Mouse (Mus musculus) hindbrain, embryonic 15.5 days (tissue): ENCODE results near the gene Fbxo34. TPM values are rescaled to one million over a fixed set of nuclear protein-coding genes. Genes with fewer than 3 reads are reported as not detected.
A peak's percentile ranks its signal among the peaks of the same experiment; 100 is the strongest.
"Not testable (repeated sequence)": the region's sequence is repeated elsewhere in the genome, so short reads cannot be mapped to it uniquely, and the experiment has no call there.

Experiments used
- ATAC-seq: fragments of 200-750 bp; cut with Nextera tagmentation; 2 replicates; pipeline ENCODE4 v1.8.0; 2017; ENCODE audit warnings: low read depth, moderate number of reproducible peaks, moderate TSS enrichment; ENCODE audit not compliant: low FRiP score
- H3K27ac ChIP-seq: fragments of 300-500 bp; sonication (generic); replicated peaks from 2 replicates; pipeline ENCODE4 v1.5.1; 2015; ENCODE audit warnings: mild to moderate bottlenecking, inconsistent platforms
- H3K27me3 ChIP-seq: fragments of 300-500 bp; sonication (generic); 2 replicates; pipeline ENCODE4 v1.6.1; 2015; ENCODE audit warnings: control low read depth, inconsistent platforms
- H3K36me3 ChIP-seq: fragments of 300-500 bp; sonication (generic); 2 replicates; pipeline ENCODE4 v1.6.1; 2015; ENCODE audit warnings: control low read depth, inconsistent platforms
- H3K4me1 ChIP-seq: fragments of 300-500 bp; sonication (generic); replicated peaks from 2 replicates; pipeline ENCODE4 v1.6.1; 2015; ENCODE audit warnings: control low read depth, inconsistent platforms
- H3K4me2 ChIP-seq: fragments of 300-500 bp; sonication (generic); 2 replicates; pipeline ENCODE4 v1.6.1; 2015; ENCODE audit warnings: moderate library complexity, mild to moderate bottlenecking, inconsistent platforms
- H3K4me3 ChIP-seq: fragments of 300-500 bp; sonication (generic); 2 replicates; pipeline ENCODE4 v1.5.1; 2015; ENCODE audit warnings: mild to moderate bottlenecking, inconsistent platforms
- H3K9ac ChIP-seq: fragments of 300-500 bp; sonication (generic); 2 replicates; pipeline ENCODE4 v1.6.1; 2015; ENCODE audit warnings: inconsistent platforms
- H3K9me3 ChIP-seq: fragments of 300-500 bp; sonication (generic); 2 replicates; pipeline ENCODE4 v1.6.1; 2016; ENCODE audit warnings: control low read depth, inconsistent platforms
- WGBS: fragments of 180-500 bp; shearing (Covaris S2); methylation state at CpG from one replicate; pipeline ENCODE4 v1.1.7; 2015; 5-methylcytosine and 5-hydroxymethylcytosine counted together
- polyA plus RNA-seq: library from polyadenylated mRNA; unstranded; fragments of >200 nt; fragmentation: Nextera tagmentation; extraction: Ambion mirVana; gene quantifications from 2 replicates; pipeline ENCODE4 v1.2.1, GENCODE M21; 2015

Fbxo34 gene
- polyA plus RNA-seq, 1 experiment from 2014 or later = 31.4 TPM

- H3K36me3 ChIP-seq = peaks cover 7% of the 10 kb centered on the region
- no peaks in the 10 kb centered on the region for H3K9me3 ChIP-seq
- H3K27ac ChIP-seq = no peak overlapping the region
- no peak overlapping the region for H3K4me3 ChIP-seq
- H3K9ac ChIP-seq = no peak overlapping the region
- H3K27me3 ChIP-seq = no peaks in the 10 kb centered on the region
- 94% methylated on average over 5 of the region's 5 CpGs for WGBS
- no peak for ATAC-seq
- no peaks in the 10 kb centered on the region for H3K4me1 ChIP-seq
- no peak overlapping the region for H3K4me2 ChIP-seq
These were observed 75.6 kb downstream of the Fbxo34 start for GRCm38 (mm10) chr14:47525861-47526260.

GRCm38 (mm10) chr14:47527833-47528232 is 77.6 kb downstream of the Fbxo34 start:
- Histone ChIP-seq H3K9ac (no peak overlapping the region), H3K36me3 (peaks cover 11% of the 10 kb centered on the region), H3K4me3 (no peak overlapping the region), H3K27me3 (no peaks in the 10 kb centered on the region), H3K4me2 (no peak overlapping the region), H3K27ac (no peak overlapping the region), H3K4me1 (no peaks in the 10 kb centered on the region), H3K9me3 (no peaks in the 10 kb centered on the region)
- WGBS = 97% methylated on average over 2 of the region's 2 CpGs
- no peak for ATAC-seq

GRCm38 (mm10) chr14:47528293-47528692 is 78.1 kb downstream of the Fbxo34 start:
- H3K4me3 ChIP-seq = no peak overlapping the region
- 87% methylated on average over 3 of the region's 3 CpGs for WGBS
- ATAC-seq = no peak

GRCm38 (mm10) chr14:47529019-47529418 is 78.8 kb downstream of the Fbxo34 start:
- Histone ChIP-seq H3K9ac (no peak overlapping the region), H3K4me1 (no peaks in the 10 kb centered on the region; the same call in 1 of the 2 replicates), H3K9me3 (no peaks in the 10 kb centered on the region), H3K4me3 (no peak overlapping the region), H3K27me3 (no peaks in the 10 kb centered on the region), H3K4me2 (no peak overlapping the region), H3K27ac (no peak overlapping the region), H3K36me3 (peaks cover 11% of the 10 kb centered on the region)
- no peak for ATAC-seq
- 45% methylated on average over 8 of the region's 8 CpGs for WGBS

More at GRCm38 (mm10) chr14:47528293-47528692, 78.1 kb downstream of the Fbxo34 start:
- Histone ChIP-seq H3K4me1 (no peaks in the 10 kb centered on the region), H3K27ac (no peak overlapping the region), H3K9me3 (no peaks in the 10 kb centered on the region), H3K36me3 (peaks cover 11% of the 10 kb centered on the region), H3K27me3 (no peaks in the 10 kb centered on the region), H3K4me2 (no peak overlapping the region), H3K9ac (no peak overlapping the region)

- not testable (repeated sequence) for H3K9ac ChIP-seq, H3K4me2 ChIP-seq, H3K4me1 ChIP-seq, H3K9me3 ChIP-seq, H3K4me3 ChIP-seq, H3K27me3 ChIP-seq, ATAC-seq, H3K27ac ChIP-seq
- 94% methylated on average over 12 of the region's 12 CpGs for WGBS
- H3K36me3 ChIP-seq = peaks cover 11% of the 10 kb centered on the region
These were observed 79.4 kb downstream of the Fbxo34 start for GRCm38 (mm10) chr14:47529592-47529991.

GRCm38 (mm10) chr14:47532496-47532895 is 82.3 kb downstream of the Fbxo34 start:
- Histone ChIP-seq H3K9ac (no peak overlapping the region), H3K4me2 (no peak overlapping the region), H3K27me3 (no peaks in the 10 kb centered on the region), H3K9me3 (no peaks in the 10 kb centered on the region), H3K27ac (no peak overlapping the region), H3K4me3 (no peak overlapping the region), H3K4me1 (no peaks in the 10 kb centered on the region; the same call in 1 of the 2 replicates), H3K36me3 (peaks cover 11% of the 10 kb centered on the region; the same call in 1 of the 2 replicates)
- ATAC-seq = no peak
- WGBS = 77% methylated on average over 1 of the region's 1 CpGs

- H3K36me3 ChIP-seq = peaks cover 11% of the 10 kb centered on the region; the same call in 1 of the 2 replicates
- H3K4me2 ChIP-seq = no peak overlapping the region
- no peaks in the 10 kb centered on the region; the same call in 1 of the 2 replicates for H3K4me1 ChIP-seq
- no peak overlapping the region for H3K9ac ChIP-seq
- WGBS = 47% methylated on average over 11 of the region's 11 CpGs
- H3K27ac ChIP-seq = no peak overlapping the region
- no peaks in the 10 kb centered on the region for H3K9me3 ChIP-seq
- no peak overlapping the region for H3K4me3 ChIP-seq
- peak; percentile 81 for ATAC-seq
- no peaks in the 10 kb centered on the region for H3K27me3 ChIP-seq
These were observed 83.3 kb downstream of the Fbxo34 start for GRCm38 (mm10) chr14:47533365-47534175.

- 85% methylated on average over 5 of the region's 5 CpGs for WGBS
- H3K9me3 ChIP-seq = no peaks in the 10 kb centered on the region
These were observed 83.9 kb downstream of the Fbxo34 start for GRCm38 (mm10) chr14:47534176-47534525.

GRCm38 (mm10) chr14:47535096-47535495 is 84.9 kb downstream of the Fbxo34 start:
- no peak overlapping the region for H3K4me2 ChIP-seq
- H3K4me3 ChIP-seq = no peak overlapping the region
- 90% methylated on average over 1 of the region's 1 CpGs for WGBS
- no peak overlapping the region for H3K9ac ChIP-seq
- H3K9me3 ChIP-seq = no peaks in the 10 kb centered on the region
- no peak overlapping the region for H3K27ac ChIP-seq
- H3K4me1 ChIP-seq = no peaks in the 10 kb centered on the region; the same call in 1 of the 2 replicates
- H3K36me3 ChIP-seq = peaks cover 13% of the 10 kb centered on the region; the same call in 1 of the 2 replicates
- H3K27me3 ChIP-seq = no peaks in the 10 kb centered on the region
- no peak for ATAC-seq

More at GRCm38 (mm10) chr14:47534176-47534525, 83.9 kb downstream of the Fbxo34 start:
- no peak overlapping the region for H3K4me3 ChIP-seq
- H3K4me1 ChIP-seq = no peaks in the 10 kb centered on the region; the same call in 1 of the 2 replicates
- peaks cover 12% of the 10 kb centered on the region; the same call in 1 of the 2 replicates for H3K36me3 ChIP-seq
- ATAC-seq = 0 out of 2 replicates have a peak, but pooled peaks have one; percentile 6
- no peak overlapping the region for H3K4me2 ChIP-seq
- no peak overlapping the region for H3K27ac ChIP-seq
- H3K27me3 ChIP-seq = no peaks in the 10 kb centered on the region
- H3K9ac ChIP-seq = no peak overlapping the region

GRCm38 (mm10) chr14:47541325-47541948 is 91.2 kb downstream of the Fbxo34 start:
- 91% methylated on average over 10 of the region's 10 CpGs for WGBS
- H3K4me3 ChIP-seq = no peak overlapping the region
- H3K36me3 ChIP-seq = peaks cover 62% of the 10 kb centered on the region
- no peak overlapping the region for H3K9ac ChIP-seq
- H3K27ac ChIP-seq = no peak overlapping the region
- H3K9me3 ChIP-seq = no peaks in the 10 kb centered on the region
- H3K4me2 ChIP-seq = no peak overlapping the region
- H3K27me3 ChIP-seq = no peaks in the 10 kb centered on the region
- ATAC-seq = no peak
- H3K4me1 ChIP-seq = no peaks in the 10 kb centered on the region

- WGBS = 91% methylated on average over 3 of the region's 3 CpGs
These were observed 92.1 kb downstream of the Fbxo34 start for GRCm38 (mm10) chr14:47542283-47542682.

GRCm38 (mm10) chr14:47544286-47544685 is 94.1 kb downstream of the Fbxo34 start:
- H3K27me3 ChIP-seq = no peaks in the 10 kb centered on the region
- H3K9ac ChIP-seq = no peak overlapping the region
- H3K9me3 ChIP-seq = no peaks in the 10 kb centered on the region
- no peak for ATAC-seq
- 91% methylated on average over 5 of the region's 5 CpGs for WGBS
- H3K36me3 ChIP-seq = peaks cover 87% of the 10 kb centered on the region
- H3K4me1 ChIP-seq = no peaks in the 10 kb centered on the region
- no peak overlapping the region for H3K4me3 ChIP-seq
- no peak overlapping the region for H3K4me2 ChIP-seq
- no peak overlapping the region for H3K27ac ChIP-seq

More at GRCm38 (mm10) chr14:47542283-47542682, 92.1 kb downstream of the Fbxo34 start:
- Histone ChIP-seq H3K4me2 (no peak overlapping the region), H3K27ac (no peak overlapping the region), H3K9me3 (no peaks in the 10 kb centered on the region), H3K4me1 (no peaks in the 10 kb centered on the region), H3K36me3 (peaks cover 70% of the 10 kb centered on the region), H3K9ac (no peak overlapping the region), H3K27me3 (no peaks in the 10 kb centered on the region), H3K4me3 (no peak overlapping the region)
- no peak for ATAC-seq
